Mouse (Mus musculus) heart, adult 2 months (tissue): ENCODE results near the gene Ramp2. TPM values are rescaled to one million over a fixed set of nuclear protein-coding genes. Genes with fewer than 3 reads are reported as not detected.

Experiments
- DNase-seq, 2 experiments: peaks; one replicate each; pipeline ENCODE4 v3.0.0; 2021
- H3K27ac ChIP-seq: fragments of 200-600 bp; 2 replicates; pipeline ENCODE4 v1.8.1; 2022
- H3K27me3 ChIP-seq: fragments of 200-500 bp; 2 replicates; pipeline ENCODE4 v1.6.1; 2012; ENCODE audit warnings: mild to moderate bottlenecking, low read length, inconsistent platforms, mixed read lengths; ENCODE audit not compliant: control insufficient read depth, insufficient read depth
- H3K36me3 ChIP-seq: fragments of 200-500 bp; 2 replicates; pipeline ENCODE4 v1.6.1; 2012; ENCODE audit warnings: low read length, inconsistent platforms; ENCODE audit not compliant: control insufficient read depth, insufficient read depth
- H3K4me1 ChIP-seq: fragments of 200-500 bp; 2 replicates; pipeline ENCODE4 v1.6.1; 2011; ENCODE audit warnings: low read length; ENCODE audit not compliant: control insufficient read depth, insufficient read depth
- H3K4me3 ChIP-seq: fragments of 200-600 bp; 2 replicates; pipeline ENCODE4 v1.8.1; 2022
- H3K79me2 ChIP-seq: fragments of 200-500 bp; replicated peaks from 2 replicates; pipeline ENCODE4 v1.6.1; 2012; ENCODE audit warnings: mild to moderate bottlenecking, inconsistent platforms, low read length, moderate library complexity, mixed read lengths; ENCODE audit not compliant: control insufficient read depth, insufficient read depth
- H3K9ac ChIP-seq: fragments of 200-500 bp; 2 replicates; pipeline ENCODE4 v1.6.1; 2012; ENCODE audit warnings: low read depth, mild to moderate bottlenecking, control low read depth, inconsistent platforms, low read length, mixed read lengths
- CTCF ChIP-seq: fragments of 200-600 bp; IDR thresholded peaks from 2 replicates; pipeline ENCODE4 v1.8.1; 2022; ENCODE audit warnings: antibody characterized with exemption, mild to moderate bottlenecking, moderate library complexity
- EP300 ChIP-seq: fragments of 200-500 bp; IDR thresholded peaks from 2 replicates; pipeline ENCODE4 v1.6.1; 2011; ENCODE audit warnings: low read depth, low read length, control low read depth; ENCODE audit not compliant: insufficient read depth
- POLR2A ChIP-seq: fragments of 200-500 bp; IDR thresholded peaks from 2 replicates; pipeline ENCODE4 v1.6.1; 2011; ENCODE audit warnings: mild to moderate bottlenecking, low read depth, low read length, control low read depth; ENCODE audit not compliant: insufficient read depth
- WGBS: fragments of 180-500 bp; shearing (Covaris S2); methylation state at CpG from one replicate; pipeline ENCODE4 v1.1.7; 2018; 5-methylcytosine and 5-hydroxymethylcytosine counted together
- intact Hi-C: fragments of 180-260 bp; cut with DNase I; formaldehyde crosslinking; loops from one replicate; pipeline ENCODE4 v1.15.1; 2025
- polyA plus RNA-seq: library from polyadenylated mRNA; depleted of rRNA; stranded (reverse); fragments of >200 nt; gene quantifications from 2 replicates; pipeline ENCODE4 v1.2.3, GENCODE M21; 2012
- total RNA-seq, 2 experiments: library from RNA; stranded (reverse); gene quantifications; 2 replicates each; pipeline ENCODE4 v1.2.3; 2021

The Ramp2 gene
- total and polyA plus RNA-seq, 3 experiments = 89.1 to 130 (median 90.3) TPM

- Histone ChIP-seq H3K4me1 (peaks cover 7% of the 10 kb centered on the region), H3K9ac (peak within 1 kb of the TSS; percentile 87), H3K79me2 (no peaks in the 10 kb centered on the region), H3K4me3 (peak within 1 kb of the TSS; percentile 77), H3K27me3 (no peaks in the 10 kb centered on the region), H3K27ac (peak within 1 kb of the TSS; percentile 90), H3K36me3 (peaks cover 12% of the 10 kb centered on the region)
- TF ChIP-seq EP300 (peak; percentile 67; the same call in 1 of the 2 replicates), POLR2A (peak; percentile 96), CTCF (peak; percentile 33)
- intact Hi-C loops = loop anchor here (2.0 kb wide), 1 partner anchor 25 kb away; the partner anchor contains the start of genes Cntd1 and Coa3
- under 1% methylated on average over 40 of the region's 40 CpGs for WGBS
- DNase-seq = peak; percentile 88 to 91
Observed at GRCm38 (mm10) chr11:101253613-101254389, 8.0 kb downstream of the Ramp2 start, which contains the start of gene Vps25. Vps25 (plus strand) TSS chr11:101253707.

DNA sequence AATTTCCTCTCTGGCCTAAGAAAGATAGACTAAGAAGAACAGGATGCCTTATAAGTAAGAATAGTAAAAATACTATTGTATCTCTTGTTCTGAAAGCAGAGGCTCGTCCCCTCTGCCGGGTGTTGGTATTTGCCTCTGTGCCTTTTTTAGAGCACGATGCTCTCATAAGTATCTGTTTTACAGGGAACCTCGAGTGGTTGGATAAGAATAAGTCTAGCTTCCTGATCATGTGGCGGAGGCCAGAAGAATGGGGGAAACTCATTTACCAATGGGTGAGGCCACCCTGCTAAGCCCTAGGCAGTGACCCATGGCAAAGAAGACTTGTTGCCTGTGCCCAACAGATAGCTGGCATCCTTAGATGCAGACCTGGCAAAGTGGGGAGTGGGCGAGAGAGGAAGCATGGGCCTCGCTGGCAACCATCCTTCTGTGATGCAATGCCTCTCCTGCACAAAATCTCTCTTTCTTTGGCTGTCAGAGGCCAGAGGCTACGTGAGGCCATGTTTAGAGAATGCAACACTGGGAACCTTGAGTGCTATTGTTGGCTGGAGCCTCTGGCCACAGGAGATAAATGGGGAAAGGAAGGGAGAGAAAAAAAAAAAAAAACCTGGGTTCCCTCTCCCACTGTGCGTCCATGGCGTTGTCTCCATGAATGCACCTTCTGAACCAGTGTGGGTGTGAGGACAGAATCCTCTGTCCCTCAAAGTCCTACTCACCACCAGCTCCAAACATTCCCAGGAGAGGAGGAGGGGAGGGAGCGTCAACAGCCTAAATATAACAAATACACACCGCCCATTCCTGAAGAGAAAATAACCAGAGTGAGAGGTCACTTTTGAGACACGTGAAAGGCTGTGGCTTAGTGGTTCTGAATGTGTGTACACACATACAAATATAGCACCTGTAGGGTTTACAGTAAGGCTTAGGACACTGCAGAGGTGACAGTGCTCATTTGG is 10.3 kb downstream of the Ramp2 start:
- peak in 1 of 2 experiments; percentile 66 for DNase-seq
- WGBS = 42% methylated on average over 13 of the region's 13 CpGs
- peak overlapping the region; percentile 88 for H3K27ac ChIP-seq
- H3K4me3 ChIP-seq = no peak overlapping the region
- peaks cover 15% of the 10 kb centered on the region for H3K4me1 ChIP-seq
- H3K27me3 ChIP-seq = no peaks in the 10 kb centered on the region
- H3K79me2 ChIP-seq = no peaks in the 10 kb centered on the region
- peaks cover 11% of the 10 kb centered on the region for H3K36me3 ChIP-seq
- intact Hi-C loops = no loop called here
- H3K9ac ChIP-seq = peak overlapping the region; percentile 29; the same call in 1 of the 2 replicates
- no peak for TF ChIP-seq CTCF
- peak; percentile 31 for TF ChIP-seq EP300

- peaks cover 11% of the 10 kb centered on the region for H3K4me1 ChIP-seq
- no peaks in the 10 kb centered on the region for H3K79me2 ChIP-seq
- DNase-seq = peak in 1 of 2 experiments; percentile 56
- TF ChIP-seq CTCF (no peak), EP300 (no peak)
- peak overlapping the region; percentile 10; the same call in 1 of the 2 replicates for H3K9ac ChIP-seq
- WGBS = 22% methylated on average over 6 of the region's 6 CpGs
- intact Hi-C loops = no loop called here
- peak overlapping the region; percentile 86 for H3K27ac ChIP-seq
- H3K36me3 ChIP-seq = peaks cover 9% of the 10 kb centered on the region
- H3K27me3 ChIP-seq = no peaks in the 10 kb centered on the region; the same call in 1 of the 2 replicates
- no peak overlapping the region for H3K4me3 ChIP-seq
Observed at GRCm38 (mm10) chr11:101259261-101259712, 13.5 kb downstream of the Ramp2 start.

DNA sequence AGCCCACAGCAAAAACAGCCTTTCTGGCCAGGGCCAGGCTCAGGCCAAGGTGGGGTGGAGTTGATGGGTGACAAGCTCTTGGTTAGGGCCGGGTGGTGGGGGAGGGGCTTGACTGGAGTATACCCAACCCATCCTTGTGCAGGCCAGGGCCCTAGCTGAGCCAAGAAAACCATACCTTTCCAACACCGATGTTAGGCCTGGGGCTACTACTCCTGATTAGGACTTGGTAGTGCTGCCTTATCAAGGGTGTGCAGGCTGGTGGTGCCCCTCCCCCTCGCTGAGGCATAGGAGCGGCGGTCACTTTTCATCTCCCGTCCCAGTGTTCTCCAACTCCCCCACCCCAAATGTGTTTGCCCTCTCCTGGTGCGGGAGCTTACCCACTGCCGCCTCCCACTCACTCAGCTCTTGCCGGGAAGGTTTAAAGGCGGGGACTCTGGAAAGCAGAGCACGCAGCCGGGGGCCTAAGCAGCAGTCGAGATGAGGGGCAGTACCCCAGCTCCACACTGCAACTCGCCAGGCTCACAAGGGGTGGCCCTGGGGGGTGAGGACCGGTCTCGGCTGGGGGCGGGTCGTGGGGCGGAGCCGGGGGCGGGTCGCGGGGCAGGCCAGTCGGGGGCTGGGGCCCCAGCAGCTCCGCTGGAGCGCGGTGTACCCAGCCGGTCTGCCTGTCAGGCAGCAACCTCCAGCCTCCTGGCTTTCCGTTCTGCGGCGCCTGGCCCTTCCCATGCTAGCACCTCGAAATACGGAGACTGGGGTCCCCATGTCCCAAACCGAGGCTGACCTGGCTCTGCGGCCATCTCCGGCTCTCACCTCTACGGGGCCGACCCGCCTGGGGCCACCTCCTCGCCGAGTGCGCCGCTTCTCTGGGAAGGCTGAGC is 14.4 kb downstream of the Ramp2 start, which contains the start of gene Wnk4:
TSS of gene Wnk4 (plus strand) at position 620 of the 878 bp plus-strand sequence.
- Histone ChIP-seq H3K9ac (peak within 1 kb of the TSS; percentile 89), H3K4me1 (peaks cover 11% of the 10 kb centered on the region), H3K4me3 (peak within 1 kb of the TSS; percentile 78), H3K27ac (peak within 1 kb of the TSS; percentile 86), H3K79me2 (no peaks in the 10 kb centered on the region), H3K36me3 (peaks cover 5% of the 10 kb centered on the region), H3K27me3 (no peaks in the 10 kb centered on the region; the same call in 1 of the 2 replicates)
- peak; percentile 77 to 79 for DNase-seq
- intact Hi-C loops = no loop called here
- TF ChIP-seq CTCF (no peak), EP300 (peak; percentile 11; the same call in 1 of the 2 replicates), POLR2A (peak; percentile 79)
- 2% methylated on average over 43 of the region's 43 CpGs for WGBS

GRCm38 (mm10) chr11:101260826-101261380 is 15.1 kb downstream of the Ramp2 start:
- H3K27me3 ChIP-seq = no peaks in the 10 kb centered on the region; the same call in 1 of the 2 replicates
- TF ChIP-seq CTCF (no peak), POLR2A (no peak), EP300 (no peak)
- peaks cover 5% of the 10 kb centered on the region for H3K36me3 ChIP-seq
- intact Hi-C loops = no loop called here
- peak overlapping the region; percentile 78 for H3K4me3 ChIP-seq
- peak overlapping the region; percentile 86 for H3K27ac ChIP-seq
- peaks cover 11% of the 10 kb centered on the region for H3K4me1 ChIP-seq
- peak overlapping the region; percentile 89 for H3K9ac ChIP-seq
- no peak for DNase-seq
- H3K79me2 ChIP-seq = no peaks in the 10 kb centered on the region
- WGBS = under 1% methylated on average over 30 of the region's 30 CpGs
